Mouse (Mus musculus) embryo, embryonic 9.5 days (tissue): ENCODE measurements at regions not wholly inside any gene's neighbourhood (a gene's known extent, or its start where the extent isn't known, plus 50 kb on each side); places are given as distances from the start of the nearest gene placed in this dataset.

Source experiments
- DNase-seq: peaks from one replicate; pipeline ENCODE4 v3.0.0-alpha.2; 2017; ENCODE audit errors: extremely low spot score

DNA sequence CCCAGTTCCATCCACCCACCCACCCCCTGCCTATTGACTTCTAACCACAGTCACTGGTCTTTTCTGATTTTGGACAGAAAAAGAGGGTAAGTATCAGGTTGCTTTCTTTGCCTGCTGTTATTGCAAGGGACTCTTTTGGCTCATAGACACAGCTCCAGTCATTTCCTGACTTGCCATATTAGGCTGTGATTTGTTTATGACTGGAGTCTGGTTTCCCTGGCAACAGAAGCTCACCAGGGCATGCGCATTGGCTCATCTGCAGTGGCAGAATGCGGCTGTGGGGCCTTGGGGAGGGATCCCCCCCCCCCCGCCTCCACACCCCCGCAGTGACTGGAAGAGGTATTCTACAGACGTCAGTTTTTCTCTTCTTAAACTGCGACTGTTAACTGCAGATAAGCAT lies 65.9 kb downstream of the Cdr1 start:
- DNase-seq, result no peak

DNA sequence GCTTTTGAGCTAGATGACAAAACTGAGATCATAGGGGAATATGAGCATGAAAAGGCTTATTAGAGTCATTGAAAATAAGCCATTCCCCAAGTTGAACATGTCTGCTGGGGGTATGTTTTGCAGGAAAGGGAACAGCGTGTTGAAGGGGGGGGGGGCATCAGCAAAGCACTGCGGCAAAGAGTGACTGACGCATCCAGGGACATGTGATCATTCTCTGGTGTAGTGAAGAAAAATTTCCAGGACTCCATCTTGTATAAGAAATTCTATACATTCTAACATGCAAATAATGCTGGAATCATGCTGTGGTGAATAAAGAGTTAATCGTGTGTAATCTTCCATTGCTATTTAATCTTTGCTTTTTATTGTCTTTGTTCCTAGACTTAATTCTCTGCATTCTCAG lies 68.0 kb downstream of the Cdr1 start:
- no peak for DNase-seq

DNA sequence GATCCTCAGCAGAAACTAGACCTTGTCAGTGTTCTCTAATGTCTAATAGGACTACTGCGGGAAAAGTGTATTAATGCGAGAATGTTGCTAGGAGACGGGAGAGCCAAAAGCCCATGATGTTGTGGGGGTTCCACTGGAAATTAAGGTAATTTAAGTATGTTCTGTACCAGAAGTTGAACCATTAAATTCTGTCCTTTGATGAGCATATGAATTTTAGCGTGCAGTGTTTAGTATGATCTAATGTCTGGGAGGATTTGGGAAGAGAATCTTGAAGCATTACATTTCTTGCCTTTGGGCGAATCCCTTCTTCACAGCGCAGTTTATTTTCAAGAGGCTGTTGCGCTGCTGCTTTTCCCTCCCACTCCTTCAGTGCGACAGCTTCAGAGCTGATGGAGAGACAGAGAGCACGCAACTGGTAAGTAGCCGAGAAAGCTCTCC lies 69.3 kb downstream of the Cdr1 start:
- peak; percentile 14 for DNase-seq
